Mouse (Mus musculus): Measurements from ENCODE around the gene Haghl.

Haghl gene

DNA sequence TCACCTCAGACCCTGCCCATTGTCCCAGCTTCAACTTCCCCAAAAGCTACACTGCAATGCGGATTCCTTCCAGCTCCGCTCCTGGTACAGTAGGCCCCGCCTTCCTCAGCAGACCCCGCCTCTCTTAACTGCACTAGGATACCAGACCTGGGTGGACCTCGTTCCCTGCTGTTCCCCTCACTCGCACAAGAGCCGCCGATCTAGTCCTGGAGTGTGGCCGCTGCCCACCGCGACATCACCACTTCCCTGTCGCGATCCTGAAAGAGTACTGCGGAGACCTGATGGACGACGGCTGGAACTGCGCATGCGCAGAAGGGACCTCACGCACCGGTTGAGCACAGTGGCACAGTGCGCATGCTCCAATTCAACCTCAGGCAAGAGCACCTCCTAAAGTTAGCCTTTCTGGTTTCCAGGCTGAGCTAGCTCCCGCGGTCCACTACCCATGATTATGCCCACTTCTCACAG, at the start of gene Haghl:
TSS of gene Haghl (minus strand) at position 393 of the 465 bp plus-strand sequence.
- DNase-seq (ENCODE audit: low spot score) = peak; percentile 98

DNA sequence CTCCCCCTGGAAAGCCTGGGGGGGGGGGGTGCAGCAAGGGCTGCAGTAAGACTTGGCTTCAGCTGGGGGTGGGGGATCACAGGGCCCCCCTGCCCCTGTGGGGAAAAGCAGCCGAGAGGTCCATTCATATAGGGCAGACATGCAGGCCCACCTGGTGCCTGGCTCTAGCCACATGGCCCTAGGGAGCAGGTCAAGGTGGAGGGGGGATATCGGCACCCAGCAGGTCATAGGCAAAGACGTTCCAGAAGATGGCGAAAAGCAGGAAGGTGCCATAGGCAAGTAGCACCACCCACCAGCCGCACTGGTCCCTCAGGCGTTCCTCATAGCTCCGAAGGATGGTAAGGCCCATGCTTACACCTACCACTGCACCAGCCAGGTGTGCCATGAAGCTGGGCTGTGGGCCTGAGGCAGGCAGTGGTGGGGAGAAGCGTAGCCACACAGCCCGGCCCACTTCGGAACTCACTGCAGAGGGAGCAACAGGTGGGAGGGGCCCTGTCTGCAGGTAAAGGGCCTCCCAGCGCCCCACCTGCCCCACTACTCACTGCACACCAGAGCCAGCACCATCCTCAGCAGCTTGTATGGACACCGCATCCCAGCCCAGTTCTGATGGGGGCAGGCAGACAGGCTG, 49.2 kb upstream of the Haghl start:
- no peak for DNase-seq (ENCODE audit: low spot score)

DNA sequence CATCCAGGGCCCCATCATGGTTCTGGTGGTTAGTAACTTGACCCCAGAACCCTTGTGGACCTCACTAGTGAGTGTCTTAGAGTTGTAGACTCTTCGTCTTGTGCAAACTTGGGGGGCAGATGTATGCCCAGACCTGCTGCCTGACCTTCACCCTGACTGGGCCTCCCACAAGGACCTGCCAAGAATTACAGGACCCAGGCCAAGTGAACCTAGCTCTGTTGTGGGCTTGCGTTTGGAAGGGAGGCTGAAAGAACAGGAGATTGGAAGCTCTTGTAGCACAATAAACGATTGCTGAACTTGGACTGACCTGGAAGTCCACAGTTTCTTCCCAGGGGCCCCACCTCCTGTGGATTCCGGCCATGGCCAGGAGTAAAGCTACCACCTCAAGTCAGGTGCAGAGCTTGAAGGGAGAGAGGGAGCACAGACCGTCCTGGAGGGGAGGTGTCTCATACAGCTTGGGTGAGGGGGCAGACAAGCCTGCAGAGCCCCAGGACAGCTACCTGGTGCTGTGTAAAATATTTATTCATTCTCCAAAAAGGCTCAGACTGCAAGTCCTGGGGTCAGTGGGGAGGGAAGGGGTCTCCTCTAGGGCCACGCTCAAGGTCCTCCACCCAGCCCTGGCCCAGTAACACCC, 48.6 kb upstream of the Haghl start:
- DNase-seq (ENCODE audit: low spot score) = no peak

GRCm38 (mm10) chr17:25833291-25833663, 47.8 kb upstream of the Haghl start, which contains the start of gene Stub1:
Stub1 (minus strand) TSS chr17:25833404.
- DNase-seq (ENCODE audit: low spot score) = peak; percentile 79

DNA sequence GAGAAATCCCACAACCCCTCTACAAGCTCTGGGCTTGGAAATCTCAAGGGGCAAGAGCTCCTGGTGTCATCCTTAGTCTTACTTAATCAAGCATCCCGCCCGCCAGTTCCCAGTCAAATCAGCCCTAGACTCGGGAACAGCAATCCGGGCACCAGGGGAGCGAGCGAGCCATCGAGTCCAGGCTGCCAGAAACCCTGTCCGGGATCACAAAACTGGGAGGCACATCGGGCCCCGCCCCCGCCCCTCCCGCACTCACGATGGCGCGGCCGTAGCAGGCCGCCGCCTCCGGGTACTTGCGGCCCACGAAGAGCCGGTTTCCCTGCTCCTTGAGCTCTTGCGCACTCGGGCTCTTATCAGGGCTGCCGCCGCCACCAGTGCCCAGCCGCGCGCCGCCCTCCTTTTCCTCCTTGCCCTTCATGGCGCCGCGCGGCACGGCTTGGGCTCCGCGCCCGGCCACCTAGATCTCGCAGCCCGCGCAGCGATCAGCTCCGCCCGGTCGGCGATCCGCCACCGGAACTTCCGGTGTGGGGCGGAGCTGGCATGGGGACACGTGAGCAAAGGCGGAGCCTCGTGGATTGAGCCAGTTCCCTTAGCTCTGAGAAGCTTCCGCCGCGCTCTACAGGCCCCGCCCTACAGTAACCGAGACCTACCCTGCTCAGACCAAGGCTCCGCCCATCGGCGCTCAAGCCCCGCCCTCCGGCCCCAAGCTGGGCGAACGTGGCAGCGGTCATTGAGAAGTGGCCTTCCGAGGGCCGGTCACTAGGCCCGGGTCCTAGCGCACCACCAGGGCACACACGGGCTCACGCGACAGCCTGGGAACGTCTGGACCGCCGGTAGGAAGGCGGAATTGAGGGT, 47.2 kb upstream of the Haghl start:
- peak; percentile 95 for DNase-seq (ENCODE audit: low spot score)

- DNase-seq (ENCODE audit: low spot score) = no peak
These were observed 46.2 kb upstream of the Haghl start for GRCm38 (mm10) chr17:25831451-25832281.

DNA sequence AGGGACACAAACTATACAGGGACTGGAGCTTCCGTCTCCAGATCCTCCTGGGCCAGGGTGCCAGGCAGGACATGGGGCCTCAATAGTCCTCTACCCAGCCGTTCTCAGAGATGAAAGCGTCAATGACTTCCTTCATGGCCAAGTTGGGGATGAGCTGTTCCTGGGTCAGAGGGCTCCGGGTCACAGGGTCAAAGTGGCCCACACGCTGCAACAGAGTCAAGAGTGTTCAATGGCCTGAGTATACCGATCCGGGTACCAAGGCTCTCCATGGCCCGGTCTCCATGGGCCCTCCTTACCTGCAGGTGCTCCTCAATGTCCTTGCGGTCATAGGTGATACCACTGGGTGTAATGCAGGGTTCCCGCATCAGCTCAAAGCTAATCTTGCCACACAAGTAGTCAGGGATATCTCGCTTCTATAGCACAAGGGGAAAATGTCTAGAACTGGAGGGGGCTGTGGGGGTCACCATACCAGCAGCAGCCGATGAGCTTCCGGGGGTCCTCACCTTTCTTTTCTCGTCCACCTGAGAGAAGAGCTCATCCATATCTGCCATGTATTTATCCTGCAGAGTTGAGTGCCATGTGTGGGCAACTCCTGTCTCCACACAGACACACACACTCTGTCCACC, 45.4 kb upstream of the Haghl start:
- DNase-seq (ENCODE audit: low spot score) = no peak

GRCm38 (mm10) chr17:25830200-25830753, 44.8 kb upstream of the Haghl start:
- DNase-seq (ENCODE audit: low spot score) = no peak

DNA sequence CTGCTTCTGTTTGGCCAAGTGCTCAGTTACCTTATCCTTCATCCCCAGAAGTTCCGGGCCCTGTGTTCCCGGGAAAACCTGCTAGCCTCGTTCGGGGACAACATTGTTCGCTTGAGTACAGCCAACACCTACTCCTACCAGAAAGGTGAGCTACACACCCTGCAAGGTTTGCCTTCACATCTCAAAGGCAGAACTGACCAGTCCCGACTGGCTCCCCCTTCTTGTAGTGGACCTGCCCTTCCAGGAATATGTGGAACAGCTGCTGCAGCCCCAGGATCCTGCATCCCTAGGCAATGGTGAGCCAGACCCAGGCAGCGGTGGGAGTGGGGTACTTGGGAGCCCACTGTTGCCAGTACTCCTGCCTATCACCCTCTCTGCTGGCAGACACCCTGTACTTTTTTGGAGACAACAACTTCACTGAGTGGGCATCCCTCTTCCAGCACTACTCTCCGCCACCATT, 44.1 kb upstream of the Haghl start:
- no peak for DNase-seq (ENCODE audit: low spot score)

GRCm38 (mm10) chr17:25828712-25829557, 43.5 kb upstream of the Haghl start, which contains the start of gene Jmjd8:
Jmjd8 (plus strand) TSS chr17:25828867.
- peak; percentile 71 for DNase-seq (ENCODE audit: low spot score)

DNA sequence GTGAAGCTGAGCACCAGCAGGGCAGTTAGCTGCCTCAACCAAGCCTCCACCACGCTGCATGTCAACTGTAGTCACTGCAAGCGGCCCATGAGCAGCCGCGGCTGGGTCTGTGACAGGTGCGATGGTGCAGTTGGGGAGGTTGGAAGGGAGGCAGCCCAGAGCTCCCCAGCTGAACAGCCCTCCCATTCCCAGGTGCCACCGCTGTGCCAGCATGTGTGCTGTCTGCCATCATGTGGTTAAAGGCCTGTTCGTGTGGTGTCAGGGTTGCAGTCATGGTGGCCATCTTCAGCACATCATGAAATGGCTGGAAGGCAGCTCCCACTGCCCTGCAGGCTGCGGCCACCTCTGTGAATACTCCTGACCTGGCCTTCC, 42.7 kb upstream of the Haghl start:
- DNase-seq (ENCODE audit: low spot score) = no peak

DNA sequence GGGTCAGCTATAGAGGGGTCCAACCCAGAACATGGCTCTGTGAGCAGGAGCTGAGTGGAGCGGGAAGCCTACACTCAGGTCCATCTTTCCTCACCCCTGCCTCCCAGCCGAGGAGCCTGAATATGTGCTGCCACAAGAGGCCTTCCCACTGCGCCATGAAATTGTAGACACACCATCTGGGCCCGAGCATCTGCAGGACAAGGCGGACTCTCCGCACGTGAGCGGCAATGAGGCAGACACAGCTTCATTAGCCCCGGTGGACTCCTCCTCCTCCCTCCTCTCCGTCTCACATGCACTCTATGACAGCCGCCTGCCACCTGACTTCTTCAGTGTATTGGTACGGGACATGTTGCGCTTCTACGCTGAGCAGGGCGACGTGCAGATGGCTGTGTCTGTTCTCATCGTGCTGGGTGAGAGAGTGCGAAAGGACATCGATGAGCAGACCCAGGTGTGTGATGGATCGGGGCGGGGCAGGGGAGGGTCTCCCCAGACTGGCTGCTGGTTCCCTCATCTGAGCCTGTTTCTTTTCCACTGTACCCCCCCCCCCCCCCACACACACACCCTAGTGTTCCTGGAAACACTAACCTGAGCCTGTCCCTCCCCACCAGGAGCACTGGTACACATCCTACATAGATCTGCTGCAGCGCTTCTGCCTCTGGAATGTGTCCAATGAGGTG, 42.2 kb upstream of the Haghl start:
- DNase-seq (ENCODE audit: low spot score) = no peak

DNA sequence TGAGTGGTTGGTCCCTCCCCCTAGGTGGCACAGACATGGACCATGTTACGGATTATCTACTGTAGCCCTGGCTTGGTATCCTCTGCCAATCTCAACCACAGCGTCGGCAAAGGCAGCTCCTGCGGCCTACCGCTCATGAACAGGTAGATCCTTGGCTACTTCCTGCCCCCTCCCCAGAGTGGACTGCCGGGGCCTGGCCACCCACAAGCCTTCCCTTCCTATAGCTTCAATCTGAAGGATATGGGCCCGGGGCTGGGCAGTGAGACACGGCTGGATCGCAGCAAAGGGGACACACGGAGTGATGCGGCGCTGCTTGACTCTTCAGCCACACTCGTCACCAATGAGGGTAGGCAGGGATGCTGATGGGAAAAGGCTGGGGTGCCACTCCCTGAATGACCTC, 41.5 kb upstream of the Haghl start:
- DNase-seq (ENCODE audit: low spot score) = no peak

- no peak for DNase-seq (ENCODE audit: low spot score)
These were observed 40.6 kb upstream of the Haghl start for GRCm38 (mm10) chr17:25825984-25826570.

DNA sequence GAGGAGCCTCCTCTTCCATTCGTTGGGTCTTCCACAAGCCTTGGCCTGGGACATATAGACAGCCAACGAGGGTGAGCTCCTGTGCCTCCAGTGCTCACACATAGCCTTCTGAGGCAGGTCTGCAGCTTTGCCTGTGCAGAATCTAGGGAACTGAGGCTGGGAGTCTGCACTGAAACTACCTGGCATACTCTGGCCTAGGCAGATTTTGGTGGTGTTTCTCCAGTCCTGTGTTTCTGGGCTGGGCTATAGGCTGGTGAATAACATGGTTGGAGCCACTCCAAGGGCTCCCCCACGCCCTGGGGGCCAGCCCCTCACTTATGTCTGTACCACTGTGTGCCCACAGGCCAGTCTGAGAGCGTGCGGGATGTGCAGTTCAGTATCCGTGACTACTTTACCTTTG, 39.8 kb upstream of the Haghl start:
- DNase-seq (ENCODE audit: low spot score) = no peak

DNA sequence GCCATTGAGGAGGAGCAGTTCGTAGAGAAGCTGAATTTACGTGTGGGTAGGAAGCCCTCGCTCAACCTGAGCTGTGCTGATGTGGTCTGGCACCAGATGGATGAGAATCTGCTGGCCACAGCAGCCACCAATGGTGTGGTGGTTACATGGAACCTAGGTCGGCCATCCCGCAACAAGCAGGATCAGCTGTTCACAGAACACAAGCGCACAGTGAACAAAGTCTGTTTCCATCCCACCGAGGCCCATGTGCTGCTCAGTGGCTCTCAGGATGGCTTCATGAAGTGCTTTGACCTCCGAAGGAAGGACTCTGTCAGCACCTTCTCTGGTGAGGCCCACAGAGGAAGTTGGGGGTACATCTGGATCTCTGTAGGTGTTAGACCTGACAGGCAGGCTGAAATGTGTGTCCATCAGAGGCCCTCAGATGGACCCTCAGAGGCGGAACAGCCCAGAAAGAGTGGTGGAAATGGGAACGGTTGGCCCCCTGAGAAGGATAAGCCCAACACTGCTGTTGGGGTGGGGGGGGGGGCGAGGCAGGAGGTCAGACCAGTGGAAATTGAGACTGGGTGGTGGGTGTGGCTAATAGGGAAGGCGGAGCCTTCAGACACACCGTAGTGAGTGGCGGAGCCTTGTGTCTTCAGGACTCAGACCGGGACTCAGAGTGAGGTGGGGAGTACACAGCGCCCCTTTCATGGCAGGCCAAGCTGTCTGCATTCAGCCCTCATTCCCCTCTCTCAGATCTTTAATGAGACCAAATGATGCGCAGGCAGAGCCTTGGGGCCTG, 39.1 kb upstream of the Haghl start:
- no peak for DNase-seq (ENCODE audit: low spot score)

DNA sequence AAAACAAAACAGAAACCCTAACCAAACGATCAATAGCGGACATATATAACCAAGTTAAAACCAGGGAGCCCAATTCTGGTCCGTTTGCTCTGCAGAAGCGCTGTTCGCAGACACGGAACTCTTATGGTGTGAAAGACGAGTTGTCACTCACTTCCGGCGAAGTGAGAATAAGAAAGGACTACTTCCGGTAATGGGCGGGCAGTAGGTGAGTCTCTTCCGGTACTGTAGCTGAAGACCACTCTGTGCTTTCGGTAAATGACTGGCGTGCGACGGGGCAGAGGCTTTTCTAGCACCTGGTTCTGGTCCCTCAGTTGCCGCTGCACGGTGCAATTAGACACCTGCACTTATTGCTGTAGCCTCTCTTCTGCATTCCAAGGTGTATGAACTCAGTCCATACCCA, 38.0 kb upstream of the Haghl start, which contains the start of gene Wdr24:
TSS of gene Wdr24 (plus strand) at position 176 of the 400 bp plus-strand sequence.
- DNase-seq (ENCODE audit: low spot score) = peak; percentile 87
